Mouse (Mus musculus) liver, adult 2 months (tissue): ENCODE measurements around the gene Nsun5.

Experiments used
- CTCF ChIP-seq: fragments of 200-500 bp; IDR thresholded peaks from 2 replicates; pipeline ENCODE4 v1.5.1; 2011; ENCODE audit warnings: low read depth, low read length, control low read depth
- POLR2A ChIP-seq: fragments of 200-500 bp; IDR thresholded peaks from 2 replicates; pipeline ENCODE4 v1.6.1; 2011; ENCODE audit warnings: low read length, control low read depth; ENCODE audit not compliant: insufficient read depth; ENCODE audit errors: extremely low read depth

DNA sequence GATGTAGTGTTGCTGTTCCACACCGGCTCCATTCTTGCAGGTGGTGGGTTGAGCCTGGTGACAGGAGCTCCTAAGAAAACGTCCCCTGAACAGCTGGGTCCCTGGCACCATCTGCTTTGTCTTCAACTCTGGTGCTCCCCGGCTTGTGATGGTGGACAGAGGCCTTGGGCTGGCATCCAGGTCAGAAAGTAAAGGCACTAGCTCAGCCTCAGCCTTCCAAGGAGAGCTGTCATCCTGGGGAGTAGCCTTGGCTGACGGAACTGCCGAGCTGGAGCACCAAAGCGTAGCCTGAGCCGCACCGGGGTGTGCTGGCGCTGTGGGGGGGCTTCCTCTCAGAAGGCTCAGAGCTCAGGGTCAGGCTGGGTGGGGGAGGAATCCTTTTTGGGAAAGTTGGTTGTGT lies 40.5 kb downstream of the Nsun5 start:
- TF ChIP-seq POLR2A: no peak
- TF ChIP-seq CTCF: no peak
